Mouse (Mus musculus): ENCODE measurements around the gene Tfdp1. TPM values are rescaled to one million over a fixed set of nuclear protein-coding genes. Genes with fewer than 3 reads are reported as not detected.

Gene Tfdp1
- polyA plus RNA-seq, 1 experiment, result 175 TPM

DNA sequence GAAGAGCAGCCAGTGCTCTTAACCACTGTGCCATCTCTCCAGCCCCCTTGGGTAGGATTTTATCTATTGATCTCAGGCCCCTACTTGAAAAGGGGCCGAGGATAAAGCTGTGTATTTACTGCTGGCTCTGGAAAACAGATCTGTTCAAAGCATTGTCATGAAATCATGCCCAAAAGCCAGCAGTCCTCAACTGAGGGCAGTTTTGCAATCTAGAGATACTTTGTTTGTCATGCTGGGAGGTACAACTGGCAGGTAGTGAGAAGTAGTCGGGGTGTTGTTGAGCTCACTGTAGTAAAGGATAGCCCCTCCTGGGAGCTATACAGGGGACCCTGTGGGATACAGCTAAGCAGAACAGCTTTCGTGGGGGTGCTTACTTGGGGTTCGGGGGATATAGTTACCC is 15.3 kb downstream of the Tfdp1 start:
- no peaks in the 10 kb centered on the region for H3K9me3 ChIP-seq (replicated peaks; ENCODE audit: control insufficient read depth, insufficient read depth, low read length, poor library complexity, severe bottlenecking)
- peaks cover 73% of the 10 kb centered on the region for H3K36me3 ChIP-seq (ENCODE audit: control insufficient read depth, insufficient read depth, low read length, poor library complexity, severe bottlenecking)
- H3K4me1 ChIP-seq (ENCODE audit: control insufficient read depth, insufficient read depth, low read length), result no peaks in the 10 kb centered on the region
- no peak overlapping the region for H3K4me3 ChIP-seq (ENCODE audit: low read depth, low read length)
- TF ChIP-seq POLR2A (IDR thresholded peaks at IDR 0.05; ENCODE audit: insufficient read depth, low read length), result no peak
- TF ChIP-seq EP300 (IDR thresholded peaks at IDR 0.05; ENCODE audit: insufficient read depth, low read depth, low read length), result no peak
- TF ChIP-seq CTCF (IDR thresholded peaks at IDR 0.05; ENCODE audit: low read depth, low read length), result no peak
- H3K27ac ChIP-seq (ENCODE audit: insufficient read depth, low read length), result no peak overlapping the region
- H3K27me3 ChIP-seq (ENCODE audit: control insufficient read depth, insufficient read depth, low read length, poor library complexity, severe bottlenecking), result no peaks in the 10 kb centered on the region
- H3K9ac ChIP-seq (ENCODE audit: low read depth, poor library complexity, severe bottlenecking), result no peak overlapping the region

DNA sequence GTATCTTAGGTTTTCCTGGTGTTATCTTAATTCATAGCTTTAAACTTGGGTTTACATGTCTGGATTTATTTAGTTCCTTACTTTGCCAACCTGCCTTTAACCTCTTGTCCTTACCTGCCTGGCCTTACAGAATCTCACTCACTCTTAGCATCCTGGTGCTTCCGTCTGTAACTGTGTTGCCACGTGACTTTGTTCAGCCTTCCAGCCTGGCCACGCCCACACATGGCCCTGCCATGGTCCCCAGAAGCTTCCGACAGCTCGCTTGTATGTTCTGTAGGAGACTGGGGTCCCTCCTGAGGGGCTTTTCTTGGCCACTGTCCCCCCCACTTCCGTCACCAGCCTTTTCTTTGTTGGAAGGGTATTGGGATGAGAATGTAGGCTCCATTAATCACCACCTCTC is 17.7 kb downstream of the Tfdp1 start:
- Histone ChIP-seq H3K27me3 (ENCODE audit: control insufficient read depth, insufficient read depth, low read length, poor library complexity, severe bottlenecking) (no peaks in the 10 kb centered on the region), H3K4me1 (ENCODE audit: control insufficient read depth, insufficient read depth, low read length) (no peaks in the 10 kb centered on the region), H3K9me3 (replicated peaks; ENCODE audit: control insufficient read depth, insufficient read depth, low read length, poor library complexity, severe bottlenecking) (no peaks in the 10 kb centered on the region), H3K27ac (ENCODE audit: insufficient read depth, low read length) (no peak overlapping the region), H3K9ac (ENCODE audit: low read depth, poor library complexity, severe bottlenecking) (no peak overlapping the region), H3K36me3 (ENCODE audit: control insufficient read depth, insufficient read depth, low read length, poor library complexity, severe bottlenecking) (peaks cover 67% of the 10 kb centered on the region), H3K4me3 (ENCODE audit: low read depth, low read length) (no peak overlapping the region)
- TF ChIP-seq POLR2A (IDR thresholded peaks at IDR 0.05; ENCODE audit: insufficient read depth, low read length) (no peak), CTCF (IDR thresholded peaks at IDR 0.05; ENCODE audit: low read depth, low read length) (no peak), EP300 (IDR thresholded peaks at IDR 0.05; ENCODE audit: insufficient read depth, low read depth, low read length) (no peak)

DNA sequence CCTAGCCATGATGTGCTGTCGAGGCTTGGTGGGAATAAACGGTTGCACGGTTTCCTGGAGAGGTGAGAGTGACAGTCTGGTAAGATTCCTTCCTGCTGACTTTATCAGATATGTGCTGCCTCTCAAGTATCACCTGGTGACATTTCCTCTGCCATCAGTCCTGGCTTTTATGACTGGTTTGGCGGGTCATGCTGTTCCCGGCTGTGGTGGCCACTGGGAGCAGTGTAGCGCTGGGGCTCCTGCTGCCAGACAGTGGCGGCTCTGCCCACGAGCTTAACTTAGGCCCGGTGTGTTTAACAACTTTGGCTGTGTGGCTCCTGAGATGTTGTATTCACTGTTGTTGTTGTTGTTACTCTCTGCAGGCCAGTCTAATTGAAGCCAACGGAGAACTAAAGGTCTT is 18.1 kb downstream of the Tfdp1 start:
- Histone ChIP-seq H3K9ac (ENCODE audit: low read depth, poor library complexity, severe bottlenecking) (no peak overlapping the region), H3K4me1 (ENCODE audit: control insufficient read depth, insufficient read depth, low read length) (no peaks in the 10 kb centered on the region), H3K9me3 (replicated peaks; ENCODE audit: control insufficient read depth, insufficient read depth, low read length, poor library complexity, severe bottlenecking) (no peaks in the 10 kb centered on the region), H3K4me3 (ENCODE audit: low read depth, low read length) (no peak overlapping the region), H3K27ac (ENCODE audit: insufficient read depth, low read length) (no peak overlapping the region), H3K27me3 (ENCODE audit: control insufficient read depth, insufficient read depth, low read length, poor library complexity, severe bottlenecking) (no peaks in the 10 kb centered on the region), H3K36me3 (ENCODE audit: control insufficient read depth, insufficient read depth, low read length, poor library complexity, severe bottlenecking) (peaks cover 65% of the 10 kb centered on the region)
- no peak for TF ChIP-seq CTCF (IDR thresholded peaks at IDR 0.05; ENCODE audit: low read depth, low read length)
- no peak for TF ChIP-seq POLR2A (IDR thresholded peaks at IDR 0.05; ENCODE audit: insufficient read depth, low read length)
- TF ChIP-seq EP300 (IDR thresholded peaks at IDR 0.05; ENCODE audit: insufficient read depth, low read depth, low read length), result no peak

DNA sequence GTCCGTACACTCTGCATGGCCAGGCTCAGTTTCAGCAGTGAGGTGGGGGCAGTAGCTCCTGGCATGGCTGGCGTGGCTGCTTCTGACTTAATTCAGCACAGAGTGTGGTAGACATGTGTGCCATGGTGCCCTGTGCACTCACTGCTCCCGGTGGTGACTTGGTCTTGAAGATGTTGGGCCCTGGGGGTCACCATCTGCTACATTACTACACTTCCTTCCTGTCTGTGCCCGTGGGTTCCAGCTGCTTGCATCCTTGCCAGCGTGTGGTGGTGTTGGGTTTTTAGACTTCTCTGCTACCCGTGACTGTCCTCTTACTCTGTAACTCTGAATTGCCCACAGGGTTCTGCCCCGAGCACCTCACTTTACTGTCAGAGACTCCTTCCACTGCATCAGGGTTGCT is 21.7 kb downstream of the Tfdp1 start:
- Histone ChIP-seq H3K9ac (ENCODE audit: low read depth, poor library complexity, severe bottlenecking) (no peak overlapping the region), H3K27me3 (ENCODE audit: control insufficient read depth, insufficient read depth, low read length, poor library complexity, severe bottlenecking) (no peaks in the 10 kb centered on the region), H3K4me1 (ENCODE audit: control insufficient read depth, insufficient read depth, low read length) (no peaks in the 10 kb centered on the region), H3K36me3 (ENCODE audit: control insufficient read depth, insufficient read depth, low read length, poor library complexity, severe bottlenecking) (peaks cover 80% of the 10 kb centered on the region), H3K9me3 (replicated peaks; ENCODE audit: control insufficient read depth, insufficient read depth, low read length, poor library complexity, severe bottlenecking) (no peaks in the 10 kb centered on the region), H3K27ac (ENCODE audit: insufficient read depth, low read length) (no peak overlapping the region), H3K4me3 (ENCODE audit: low read depth, low read length) (no peak overlapping the region)
- TF ChIP-seq CTCF (IDR thresholded peaks at IDR 0.05; ENCODE audit: low read depth, low read length) (no peak), EP300 (IDR thresholded peaks at IDR 0.05; ENCODE audit: insufficient read depth, low read depth, low read length) (no peak), POLR2A (IDR thresholded peaks at IDR 0.05; ENCODE audit: insufficient read depth, low read length) (no peak)

DNA sequence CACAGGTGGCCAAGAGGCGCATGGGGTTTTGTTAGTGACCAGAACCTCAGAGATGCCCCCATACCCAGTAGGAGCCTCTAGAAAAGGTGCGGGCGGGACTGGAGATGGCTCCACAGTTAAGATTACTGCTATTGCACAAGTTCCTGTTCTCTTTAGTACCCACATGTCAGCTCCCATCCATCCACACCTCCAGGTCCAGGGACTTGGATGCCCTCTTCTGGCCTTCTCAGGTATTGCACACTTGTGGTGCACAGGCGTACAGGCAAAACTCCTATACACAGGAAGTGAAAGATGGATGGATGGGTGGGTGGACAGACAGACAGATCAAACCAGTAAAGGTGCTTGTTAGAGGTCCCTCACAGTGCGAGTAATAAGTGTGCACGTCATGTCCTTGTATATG is 23.3 kb downstream of the Tfdp1 start:
- no peaks in the 10 kb centered on the region for H3K4me1 ChIP-seq (ENCODE audit: control insufficient read depth, insufficient read depth, low read length)
- TF ChIP-seq CTCF (IDR thresholded peaks at IDR 0.05; ENCODE audit: low read depth, low read length), result peak; percentile 59
- TF ChIP-seq POLR2A (IDR thresholded peaks at IDR 0.05; ENCODE audit: insufficient read depth, low read length), result no peak
- H3K27ac ChIP-seq (ENCODE audit: insufficient read depth, low read length), result no peak overlapping the region
- H3K9me3 ChIP-seq (replicated peaks; ENCODE audit: control insufficient read depth, insufficient read depth, low read length, poor library complexity, severe bottlenecking), result no peaks in the 10 kb centered on the region
- no peak overlapping the region for H3K9ac ChIP-seq (ENCODE audit: low read depth, poor library complexity, severe bottlenecking)
- H3K4me3 ChIP-seq (ENCODE audit: low read depth, low read length), result no peak overlapping the region
- peaks cover 81% of the 10 kb centered on the region for H3K36me3 ChIP-seq (ENCODE audit: control insufficient read depth, insufficient read depth, low read length, poor library complexity, severe bottlenecking)
- H3K27me3 ChIP-seq (ENCODE audit: control insufficient read depth, insufficient read depth, low read length, poor library complexity, severe bottlenecking), result no peaks in the 10 kb centered on the region

DNA sequence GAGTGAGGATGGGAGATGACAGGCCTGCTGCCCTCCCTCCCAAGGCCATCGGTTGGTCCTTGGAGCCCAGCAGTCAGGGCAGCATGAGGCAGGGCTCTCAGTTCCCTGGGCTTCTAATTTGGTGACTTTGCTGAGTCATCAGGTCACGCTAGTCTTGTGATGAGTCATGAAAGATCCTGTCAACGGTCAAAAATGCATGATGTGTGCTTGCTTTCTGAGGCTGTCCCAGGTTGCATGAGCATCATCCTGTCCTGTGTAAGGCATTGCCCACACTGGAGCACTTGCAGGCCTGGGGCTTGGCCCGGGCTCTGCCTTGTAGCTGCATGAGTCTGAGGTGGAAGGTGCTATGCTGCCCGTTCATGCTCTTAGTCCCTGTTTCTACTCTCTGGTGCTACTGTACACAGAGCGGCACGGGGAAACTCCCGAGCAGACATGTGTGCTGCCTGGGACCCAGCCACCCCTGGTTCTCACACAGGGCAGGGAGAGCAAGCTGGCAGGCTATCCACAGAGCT is 34.7 kb downstream of the Tfdp1 start:
- Histone ChIP-seq H3K4me1 (ENCODE audit: control insufficient read depth, insufficient read depth, low read length) (no peaks in the 10 kb centered on the region), H3K27ac (ENCODE audit: insufficient read depth, low read length) (no peak overlapping the region), H3K27me3 (ENCODE audit: control insufficient read depth, insufficient read depth, low read length, poor library complexity, severe bottlenecking) (no peaks in the 10 kb centered on the region), H3K4me3 (ENCODE audit: low read depth, low read length) (no peak overlapping the region), H3K9me3 (replicated peaks; ENCODE audit: control insufficient read depth, insufficient read depth, low read length, poor library complexity, severe bottlenecking) (no peaks in the 10 kb centered on the region), H3K36me3 (ENCODE audit: control insufficient read depth, insufficient read depth, low read length, poor library complexity, severe bottlenecking) (peaks cover 86% of the 10 kb centered on the region), H3K9ac (ENCODE audit: low read depth, poor library complexity, severe bottlenecking) (no peak overlapping the region)
- no peak for TF ChIP-seq EP300 (IDR thresholded peaks at IDR 0.05; ENCODE audit: insufficient read depth, low read depth, low read length)
- no peak for TF ChIP-seq POLR2A (IDR thresholded peaks at IDR 0.05; ENCODE audit: insufficient read depth, low read length)
- no peak for TF ChIP-seq CTCF (IDR thresholded peaks at IDR 0.05; ENCODE audit: low read depth, low read length)

Data from ES-Bruce4 (cell line).